Mouse (Mus musculus): ENCODE data around the gene Tbc1d25. TPM values are rescaled to one million over a fixed set of nuclear protein-coding genes. Genes with fewer than 3 reads are reported as not detected.

Gene Tbc1d25
- 3.9 and 4.3 TPM in 2 replicates for polyA plus RNA-seq (2015; fragmentation: Nextera tagmentation; extraction: Ambion mirVana)

GRCm38 (mm10) chrX:8175504-8176385 lies at the start of gene Tbc1d25:
Gene Tbc1d25 (minus strand): TSS chrX:8176181.

GRCm38 (mm10) chrX:8206015-8206693 lies 30.2 kb upstream of the Tbc1d25 start, which contains the start of gene Porcn:
Gene Porcn (minus strand): TSS chrX:8206525.

GRCm38 (mm10) chrX:8193419-8193723 lies 17.4 kb upstream of the Tbc1d25 start, which contains the start of gene Ebp:
Gene Ebp (minus strand): TSS chrX:8193512.

GRCm38 (mm10) chrX:8145153-8145991 lies 30.6 kb downstream of the Tbc1d25 start, which contains the start of gene Rbm3:
Gene Rbm3 (minus strand): TSS chrX:8145880.

GRCm38 (mm10) chrX:8132017-8132976 lies 43.7 kb downstream of the Tbc1d25 start, which contains the start of gene Wdr13:
Gene Wdr13 (minus strand): TSS chrX:8132892.

Other genes starting within 250 kb of the Tbc1d25 start
- not detected in 2 replicates for gene Eras, start 247.6 kb downstream of the Tbc1d25 start, polyA plus RNA-seq (2015; fragmentation: Nextera tagmentation; extraction: Ambion mirVana)
- 5.4 and 5.6 TPM in 2 replicates for gene Hdac6, start 228.3 kb downstream of the Tbc1d25 start, polyA plus RNA-seq (2015; fragmentation: Nextera tagmentation; extraction: Ambion mirVana)
- 0.66 and 0.77 TPM in 2 replicates for gene Gata1, start 198.1 kb downstream of the Tbc1d25 start, polyA plus RNA-seq (2015; fragmentation: Nextera tagmentation; extraction: Ambion mirVana)
- not detected in 2 replicates for gene Glod5, start 157.7 kb downstream of the Tbc1d25 start, polyA plus RNA-seq (2015; fragmentation: Nextera tagmentation; extraction: Ambion mirVana)
- gene Suv39h1, start 101.4 kb downstream of the Tbc1d25 start, polyA plus RNA-seq (2015; fragmentation: Nextera tagmentation; extraction: Ambion mirVana) = 9.1 and 10.1 TPM in 2 replicates
- gene Was, start 85.7 kb downstream of the Tbc1d25 start, polyA plus RNA-seq (2015; fragmentation: Nextera tagmentation; extraction: Ambion mirVana) = 0.35 and 0.71 TPM in 2 replicates
- gene Wdr13, start 43.3 kb downstream of the Tbc1d25 start, polyA plus RNA-seq (2015; fragmentation: Nextera tagmentation; extraction: Ambion mirVana) = 10.3 and 11.4 TPM in 2 replicates
- gene Rbm3, start 30.3 kb downstream of the Tbc1d25 start, polyA plus RNA-seq (2015; fragmentation: Nextera tagmentation; extraction: Ambion mirVana) = 308 and 398 TPM in 2 replicates
- 16.0 and 23.1 TPM in 2 replicates for gene Ebp, start 17.3 kb upstream of the Tbc1d25 start, polyA plus RNA-seq (2015; fragmentation: Nextera tagmentation; extraction: Ambion mirVana)
- gene Porcn, start 30.3 kb upstream of the Tbc1d25 start, polyA plus RNA-seq (2015; fragmentation: Nextera tagmentation; extraction: Ambion mirVana) = 4.0 and 4.2 TPM in 2 replicates
- gene Ftsj1, start 76.2 kb upstream of the Tbc1d25 start, polyA plus RNA-seq (2015; fragmentation: Nextera tagmentation; extraction: Ambion mirVana) = 17.2 and 17.9 TPM in 2 replicates
- 0.16 and 0.22 TPM in 2 replicates for gene Slc38a5, start 95.0 kb upstream of the Tbc1d25 start, polyA plus RNA-seq (2015; fragmentation: Nextera tagmentation; extraction: Ambion mirVana)
- not detected in 2 replicates for gene Ssxb10, start 151.2 kb upstream of the Tbc1d25 start, polyA plus RNA-seq (2015; fragmentation: Nextera tagmentation; extraction: Ambion mirVana)
- not detected in 2 replicates for gene Ssxb9, start 190.8 kb upstream of the Tbc1d25 start, polyA plus RNA-seq (2015; fragmentation: Nextera tagmentation; extraction: Ambion mirVana)
- gene Ssxb1, start 237.1 kb upstream of the Tbc1d25 start, polyA plus RNA-seq (2015; fragmentation: Nextera tagmentation; extraction: Ambion mirVana) = not detected in 2 replicates

Data from skeletal muscle tissue, postnatal 0 days (tissue).